Mouse (Mus musculus) testis, postnatal 10 days (tissue): Measurements from ENCODE around the gene Esrra.

ENCODE experiments used
- DNase-seq: peaks from one replicate; pipeline ENCODE4 v3.0.0; 2021; ENCODE audit warnings: low spot score

Esrra gene

DNA sequence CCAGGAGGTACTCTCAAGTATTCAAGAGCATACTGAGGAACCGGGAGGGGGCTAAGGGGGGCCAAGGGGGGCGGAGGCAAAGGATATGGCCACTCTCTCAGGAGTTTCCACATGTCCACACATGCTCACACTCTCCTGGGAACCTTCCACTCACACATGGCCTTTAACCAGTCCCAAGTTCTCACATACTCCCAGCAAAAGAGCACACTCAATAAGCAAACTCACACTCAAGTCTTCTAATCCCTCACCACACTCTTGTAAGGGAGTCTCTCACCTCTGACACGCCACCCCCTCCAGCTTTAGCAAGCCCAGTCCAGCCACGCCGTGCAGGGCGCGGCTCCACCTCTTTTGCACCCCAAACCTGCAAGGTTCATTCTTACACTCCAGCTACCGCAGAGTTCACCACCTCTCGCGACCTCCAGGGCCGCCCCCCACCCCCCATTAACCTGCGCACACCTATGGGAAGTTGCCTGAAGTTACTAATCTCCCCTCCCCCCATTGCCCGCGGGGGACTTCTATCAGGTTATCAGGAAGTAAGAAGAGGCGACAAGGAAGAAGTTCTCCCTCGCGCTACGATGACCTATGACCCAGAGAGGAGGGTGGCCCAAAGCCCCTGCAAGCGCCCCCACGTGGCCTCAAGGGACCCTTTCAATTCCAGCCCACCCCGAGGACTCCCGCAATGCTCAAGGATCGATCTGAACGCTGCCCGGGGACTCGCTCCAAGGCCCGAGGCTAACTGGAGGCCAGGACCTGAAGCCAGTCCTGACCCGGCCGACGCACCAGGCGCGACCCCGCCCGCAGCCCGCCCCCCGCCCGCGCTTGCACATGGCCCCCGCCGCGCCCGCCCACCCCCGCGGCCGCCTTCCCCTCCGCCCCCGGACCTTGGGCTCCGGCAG lies 624 bp downstream of the Esrra start:
- peak; percentile 72 for DNase-seq

DNA sequence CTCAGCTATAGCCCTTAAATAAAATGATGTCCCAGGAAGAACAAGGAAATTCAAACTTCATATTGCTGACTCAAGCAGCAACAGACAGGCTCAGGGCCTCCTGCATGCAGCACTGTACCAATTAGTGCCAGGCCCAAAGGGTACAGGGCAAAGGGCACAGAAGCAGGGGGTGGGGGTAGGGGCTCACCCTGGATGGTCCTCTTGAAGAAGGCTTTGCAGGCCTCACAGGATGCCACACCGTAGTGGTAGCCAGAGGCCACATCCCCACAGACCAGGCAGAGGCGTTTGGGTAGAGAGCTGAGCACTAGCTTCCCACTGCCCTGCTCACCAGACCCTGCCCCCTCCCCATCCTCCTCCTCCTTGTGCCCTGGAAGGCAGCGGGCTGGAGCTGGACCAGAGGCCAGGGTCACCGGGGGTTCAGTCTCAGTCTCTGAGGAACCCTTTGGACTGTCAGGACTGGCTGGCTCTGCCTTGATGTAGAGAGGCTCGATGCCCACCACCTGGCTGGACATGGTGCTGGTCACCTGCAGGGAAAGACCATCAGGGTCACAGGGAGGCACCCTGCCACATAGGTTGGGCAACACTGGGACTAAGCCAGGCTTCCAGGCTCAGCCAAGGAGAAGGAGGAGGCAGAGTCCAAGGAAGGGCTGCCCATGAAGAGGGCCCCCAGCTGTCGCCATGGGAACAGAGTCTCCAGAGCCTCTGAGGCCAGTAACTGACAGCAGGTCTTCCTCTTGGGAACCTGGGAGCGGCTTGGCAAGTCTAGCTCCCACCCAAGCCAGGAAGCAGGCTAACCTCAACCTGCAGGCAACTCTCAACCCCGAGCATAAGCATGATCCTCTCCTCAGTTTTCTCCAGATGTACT lies 1.5 kb downstream of the Esrra start:
- DNase-seq: peak; percentile 64

DNA sequence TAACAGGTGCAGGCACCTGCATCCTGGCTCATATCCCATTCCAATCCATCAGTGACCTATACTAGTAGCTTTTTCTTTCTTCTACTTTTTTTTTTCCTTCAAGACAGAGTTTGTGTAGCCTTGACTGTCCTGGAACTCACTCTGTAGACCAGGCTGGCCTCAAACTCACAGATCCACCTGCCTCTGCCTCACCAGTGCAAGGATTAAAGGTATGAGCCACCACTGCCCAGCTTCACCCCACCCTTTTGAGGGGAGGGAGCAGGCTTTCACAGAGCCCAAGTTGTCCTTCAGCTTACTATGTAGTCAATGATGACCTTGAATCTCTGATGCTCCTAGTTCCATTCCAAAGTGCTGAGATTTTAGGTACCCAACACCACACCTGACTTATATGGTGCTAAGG lies 2.2 kb downstream of the Esrra start:
- DNase-seq: no peak

GRCm38 (mm10) chr19:6918321-6918720 lies 3.3 kb downstream of the Esrra start:
- no peak for DNase-seq

- DNase-seq: no peak
Measured at GRCm38 (mm10) chr19:6916496-6916895, 5.1 kb downstream of the Esrra start.

- no peak for DNase-seq
Measured at GRCm38 (mm10) chr19:6915276-6915675, 6.3 kb downstream of the Esrra start.

DNA sequence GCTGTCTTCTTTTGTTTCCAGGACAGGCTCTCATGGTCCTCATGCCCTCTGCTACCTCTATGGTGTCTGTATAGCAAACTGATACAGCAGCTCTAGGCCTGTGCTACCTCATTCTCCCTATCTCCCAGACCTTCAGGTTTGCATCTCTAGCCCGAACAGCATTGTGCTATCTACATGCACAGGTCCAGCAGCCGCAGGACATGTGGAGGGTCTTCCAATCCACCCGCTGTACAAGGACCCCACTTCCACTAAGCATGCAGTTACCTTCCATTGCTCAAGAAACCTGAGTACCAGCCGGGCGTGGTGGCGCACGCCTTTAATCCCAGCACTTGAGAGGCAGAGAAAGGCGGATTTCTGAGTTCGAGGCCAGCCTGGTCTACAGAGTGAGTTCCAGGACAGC lies 7.1 kb downstream of the Esrra start:
- no peak for DNase-seq

- DNase-seq: no peak
Measured at GRCm38 (mm10) chr19:6913991-6914390, 7.6 kb downstream of the Esrra start.

DNA sequence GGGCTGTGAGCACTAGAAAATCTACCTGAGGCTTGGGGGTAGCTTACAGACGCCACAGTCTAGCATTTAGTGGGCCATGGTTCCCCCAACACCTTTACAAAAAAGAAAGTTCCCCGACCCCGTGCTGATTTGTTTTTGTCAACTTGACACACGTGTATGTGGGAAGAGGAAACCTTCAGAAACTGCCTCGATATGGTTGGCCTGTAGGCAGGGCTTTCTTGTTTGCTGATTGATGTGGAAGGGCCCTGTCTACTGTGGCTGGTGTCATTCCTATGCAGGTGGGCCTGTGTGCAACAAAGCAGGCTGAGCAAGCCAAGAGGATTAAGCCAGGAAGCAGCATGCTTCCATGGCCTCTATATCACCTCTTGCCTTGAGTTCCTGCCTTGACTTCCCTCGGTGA lies 8.6 kb downstream of the Esrra start:
- no peak for DNase-seq

GRCm38 (mm10) chr19:6912205-6912970 lies 9.2 kb downstream of the Esrra start:
- no peak for DNase-seq

GRCm38 (mm10) chr19:6911101-6912074 lies 10.2 kb downstream of the Esrra start:
- DNase-seq: no peak

GRCm38 (mm10) chr19:6910306-6910705 lies 11.3 kb downstream of the Esrra start:
- peak; percentile 73 for DNase-seq

- DNase-seq: peak; percentile 91
Measured at GRCm38 (mm10) chr19:6909507-6910289, 11.9 kb downstream of the Esrra start, which contains the start of the genes Trmt112 and Prdx5. Gene Trmt112, plus strand, starts transcription at chr19:6909698. Gene Prdx5, minus strand, starts transcription at chr19:6910106.

GRCm38 (mm10) chr19:6909021-6909420 lies 12.6 kb downstream of the Esrra start:
- DNase-seq: no peak

DNA sequence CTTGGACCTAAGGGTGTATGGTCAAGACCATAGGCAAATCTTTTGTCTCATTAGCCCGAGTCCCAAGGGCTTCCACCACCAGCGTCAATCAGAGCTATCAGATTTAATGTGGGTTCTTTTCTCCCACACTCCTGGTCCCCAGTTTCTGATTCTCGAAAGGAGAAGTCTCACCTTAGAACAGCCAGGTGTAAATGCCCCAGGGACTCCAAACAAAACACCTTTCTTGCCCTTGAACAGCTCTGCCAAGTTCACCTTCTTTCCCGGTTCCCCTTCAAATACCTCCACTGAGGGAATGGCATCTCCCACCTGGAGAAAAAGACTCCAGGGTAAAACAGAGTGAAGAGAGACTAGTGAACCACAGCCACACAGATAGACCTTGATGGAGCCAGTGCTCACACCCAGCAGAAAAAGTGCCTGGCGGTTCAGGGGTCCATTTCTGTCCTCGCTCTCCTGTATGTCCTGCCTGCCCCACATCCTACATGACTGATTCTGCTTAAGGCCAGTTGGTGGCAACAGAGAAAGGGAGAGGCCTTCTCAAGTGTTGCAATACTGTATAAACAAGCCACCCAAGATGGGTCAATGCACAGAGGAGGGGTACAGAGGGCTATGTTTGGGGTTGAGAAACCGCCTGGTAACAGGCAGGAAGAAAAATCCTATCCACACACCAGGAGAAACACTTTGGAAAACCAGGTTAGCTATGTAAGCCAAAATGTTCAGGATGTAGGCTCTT lies 13.6 kb downstream of the Esrra start:
- no peak for DNase-seq

DNA sequence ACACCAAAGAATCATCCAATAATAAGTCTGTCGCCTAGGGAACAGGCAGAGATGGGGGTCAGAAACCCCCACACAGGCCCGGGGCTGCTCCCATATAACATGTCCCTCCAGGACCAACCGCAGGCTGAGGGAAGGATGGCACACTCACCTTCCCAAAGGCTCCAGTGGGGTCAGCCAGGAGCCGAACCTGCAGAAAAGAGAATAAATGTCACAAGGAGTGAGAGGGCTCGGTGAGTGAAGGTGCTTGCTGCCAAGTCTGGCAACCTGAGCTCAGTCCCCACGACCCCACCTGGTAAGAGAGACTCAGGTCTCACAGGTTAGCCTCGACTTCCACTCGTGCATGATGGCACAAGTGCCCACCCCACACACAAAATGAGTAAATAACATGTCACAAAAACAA lies 14.5 kb downstream of the Esrra start:
- no peak for DNase-seq

- DNase-seq: no peak
Measured at GRCm38 (mm10) chr19:6906199-6906598, 15.4 kb downstream of the Esrra start.

DNA sequence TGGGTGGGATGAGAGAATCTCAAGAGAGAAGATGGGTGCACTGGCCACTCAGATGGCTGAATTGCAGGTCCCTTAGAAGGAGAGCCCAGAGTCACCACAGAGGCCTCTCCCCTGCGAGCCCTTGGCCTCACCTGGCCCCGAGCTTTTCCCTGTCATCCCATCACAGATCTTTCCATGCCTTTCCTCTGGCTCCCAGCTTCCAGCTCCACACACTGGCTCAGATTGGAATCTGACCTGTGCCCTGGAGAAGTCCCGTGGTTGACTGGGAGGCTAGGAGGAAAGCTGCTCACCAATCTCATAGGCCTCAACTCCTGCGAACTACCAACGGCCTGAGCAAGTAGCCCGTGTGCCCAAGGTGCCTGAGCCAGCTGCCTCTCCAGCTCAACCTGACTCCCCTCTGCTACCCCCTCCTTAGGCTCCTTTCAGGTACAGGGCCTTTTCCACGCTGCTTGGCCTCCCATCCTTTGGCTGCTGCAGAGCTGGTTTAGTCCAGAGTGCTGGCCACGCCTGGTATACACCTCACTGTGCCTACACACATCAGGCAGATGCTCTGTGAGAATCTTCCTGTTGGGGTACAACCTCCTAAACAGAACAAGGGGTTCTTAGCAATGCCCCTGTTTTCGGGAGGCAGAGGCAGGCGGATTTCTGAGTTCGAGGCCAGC lies 16.0 kb downstream of the Esrra start:
- DNase-seq: no peak

DNA sequence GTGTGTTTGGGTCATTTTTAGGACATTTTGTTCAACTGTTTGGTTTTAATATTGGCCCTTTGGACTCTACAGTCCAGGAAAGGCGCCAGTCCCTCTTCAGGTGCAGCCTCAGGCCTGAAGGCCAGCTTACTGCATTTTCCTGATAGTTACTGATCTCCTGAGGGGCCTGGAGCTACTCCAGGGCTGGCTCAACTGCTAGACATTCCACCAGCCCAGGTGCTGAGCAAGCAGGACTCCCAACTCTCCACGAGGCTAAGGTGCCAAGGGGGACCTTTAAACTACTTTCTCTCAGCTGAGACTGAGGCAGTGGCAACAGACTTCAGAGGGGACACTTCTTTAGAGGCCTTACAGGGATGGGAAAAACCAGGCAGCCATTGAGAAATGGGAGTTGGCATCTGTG lies 16.8 kb downstream of the Esrra start:
- no peak for DNase-seq
